Mouse (Mus musculus): Measurements from ENCODE around the gene Gli2. TPM values are rescaled to one million over a fixed set of nuclear protein-coding genes. Genes with fewer than 3 reads are reported as not detected.

The Gli2 gene
- polyA plus RNA-seq, 1 experiment from 2014 or later: 1.6 TPM

DNA sequence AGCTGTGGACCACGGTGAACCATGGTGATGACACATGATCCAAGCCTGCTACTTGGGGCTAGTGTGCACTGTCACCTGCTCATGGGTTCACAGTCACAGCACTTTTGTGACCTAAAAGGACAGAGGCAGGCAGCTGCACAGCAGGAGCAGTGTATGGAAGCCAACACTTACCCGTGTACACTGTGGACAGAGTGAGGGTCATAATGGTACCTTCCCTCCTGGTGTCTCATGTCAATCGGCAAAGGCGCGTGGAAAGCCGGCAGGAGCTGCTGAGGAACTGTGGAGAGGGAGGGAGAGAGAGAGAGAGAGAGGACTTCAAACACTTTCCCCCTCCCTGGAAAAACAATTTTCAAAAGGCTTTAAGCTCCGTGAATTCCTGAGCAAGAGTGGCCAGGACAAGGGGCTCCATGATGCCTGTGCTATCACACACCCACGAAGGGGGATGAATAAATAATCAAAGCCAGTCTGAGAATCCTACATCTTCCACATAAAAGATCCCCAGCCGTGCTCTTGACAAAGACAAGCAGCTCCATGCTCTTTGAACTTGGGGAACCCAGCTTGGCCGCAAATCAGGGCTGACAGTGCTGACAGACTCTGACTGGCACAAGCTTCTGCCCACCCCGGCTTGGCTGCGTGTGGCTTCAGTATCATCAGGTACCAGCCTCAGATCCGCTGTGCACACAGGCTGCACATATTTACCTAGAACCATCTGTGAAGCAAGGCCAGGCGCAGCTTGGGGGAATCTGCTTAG is 163.1 kb downstream of the Gli2 start:
- Histone ChIP-seq H3K4me1 (peaks cover 18% of the 10 kb centered on the region), H3K27me3 (replicated peaks) (0 out of 2 replicates have a peak, but pooled peaks cover 3% of the 10 kb centered on the region), H3K4me3 (replicated peaks) (no peak overlapping the region), H3K9ac (replicated peaks) (no peak overlapping the region), H3K9me3 (replicated peaks) (no peaks in the 10 kb centered on the region), H3K27ac (replicated peaks) (no peak overlapping the region), H3K36me3 (no peaks in the 10 kb centered on the region), H3K4me2 (no peak overlapping the region)
- ATAC-seq (ENCODE audit: low FRiP score): no peak
- 26% methylated on average over 14 of the region's 14 CpGs for WGBS

DNA sequence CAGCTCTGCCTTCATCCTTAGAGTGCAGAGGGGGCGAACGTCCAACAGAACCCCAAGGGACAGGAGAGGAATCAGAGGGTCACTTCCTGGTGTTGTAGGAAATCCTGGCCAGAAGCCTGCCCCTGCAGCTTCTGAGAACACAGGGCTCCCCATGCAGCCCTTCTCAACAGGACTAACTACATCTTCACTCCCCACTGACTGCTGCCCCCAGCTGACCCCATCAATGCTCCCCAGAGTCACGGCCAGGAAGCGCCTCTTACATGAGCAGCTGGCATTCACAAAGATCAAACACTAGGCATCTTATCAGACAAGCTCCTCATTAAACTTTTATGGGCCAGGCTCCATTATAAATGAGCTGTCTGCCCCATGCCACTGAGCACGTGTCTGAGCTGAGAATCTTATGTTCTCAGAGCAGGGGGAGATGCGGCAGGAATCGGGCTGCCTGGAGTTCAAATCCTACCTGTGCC is 172.6 kb downstream of the Gli2 start:
- ATAC-seq (ENCODE audit: low FRiP score): 0 out of 2 replicates have a peak, but pooled peaks have one; percentile 59
- H3K27me3 ChIP-seq (replicated peaks): no peaks in the 10 kb centered on the region
- H3K36me3 ChIP-seq: no peaks in the 10 kb centered on the region
- 32% methylated on average over 7 of the region's 7 CpGs for WGBS
- no peak overlapping the region for H3K4me3 ChIP-seq (replicated peaks)
- no peak overlapping the region for H3K9ac ChIP-seq (replicated peaks)
- no peak overlapping the region for H3K4me2 ChIP-seq
- no peaks in the 10 kb centered on the region for H3K9me3 ChIP-seq (replicated peaks)
- no peaks in the 10 kb centered on the region for H3K4me1 ChIP-seq
- no peak overlapping the region for H3K27ac ChIP-seq (replicated peaks)

DNA sequence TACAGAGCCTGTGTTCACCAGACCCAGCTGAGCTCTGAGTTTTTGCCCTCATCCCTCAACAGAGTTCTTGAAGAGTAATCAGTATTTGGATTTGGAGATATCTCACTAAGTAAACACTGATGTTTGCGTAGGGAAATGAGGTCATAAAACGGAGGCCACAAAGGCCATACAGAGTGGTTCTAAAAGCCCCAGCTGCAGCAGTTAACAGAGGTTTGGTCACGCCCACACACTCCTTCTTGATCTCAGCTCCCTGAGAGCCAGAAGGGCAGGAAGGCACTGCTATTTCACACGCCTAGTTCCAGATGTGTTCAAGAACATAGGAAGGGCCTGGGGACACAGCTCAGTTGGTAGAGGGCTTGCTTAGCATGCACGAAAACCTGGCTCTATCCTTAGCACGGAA is 175.1 kb downstream of the Gli2 start:
- H3K27ac ChIP-seq (replicated peaks): no peak overlapping the region
- H3K9me3 ChIP-seq (replicated peaks): no peaks in the 10 kb centered on the region
- ATAC-seq (ENCODE audit: low FRiP score): no peak
- no peaks in the 10 kb centered on the region for H3K36me3 ChIP-seq
- H3K4me1 ChIP-seq: no peaks in the 10 kb centered on the region
- H3K9ac ChIP-seq (replicated peaks): no peak overlapping the region
- 53% methylated on average over 6 of the region's 6 CpGs for WGBS
- H3K27me3 ChIP-seq (replicated peaks): no peaks in the 10 kb centered on the region
- H3K4me3 ChIP-seq (replicated peaks): no peak overlapping the region
- no peak overlapping the region for H3K4me2 ChIP-seq

DNA sequence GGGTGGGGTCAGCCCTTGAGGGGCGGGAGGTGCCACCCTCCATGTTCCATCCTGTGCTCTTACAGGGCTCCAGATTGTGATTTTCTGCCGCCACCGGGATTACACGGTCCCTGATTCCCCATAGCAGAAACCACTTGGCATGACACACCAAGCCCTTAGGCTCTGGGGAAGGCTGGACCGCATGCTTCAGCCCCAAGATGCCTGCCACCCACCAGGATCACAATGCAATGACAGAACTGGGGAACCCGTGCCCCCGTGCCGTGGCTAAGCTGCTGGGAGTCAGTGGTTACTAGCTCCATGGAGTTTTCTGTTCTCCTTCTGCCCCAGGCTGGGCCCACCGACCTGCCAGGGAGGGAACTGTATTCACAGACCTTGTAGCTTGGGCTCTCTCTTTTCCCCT is 178.2 kb downstream of the Gli2 start:
- no peak overlapping the region for H3K9ac ChIP-seq (replicated peaks)
- H3K4me3 ChIP-seq (replicated peaks): no peak overlapping the region
- H3K4me1 ChIP-seq: no peaks in the 10 kb centered on the region
- H3K27ac ChIP-seq (replicated peaks): no peak overlapping the region
- no peaks in the 10 kb centered on the region for H3K9me3 ChIP-seq (replicated peaks)
- WGBS: 77% methylated on average over 9 of the region's 9 CpGs
- H3K27me3 ChIP-seq (replicated peaks): no peaks in the 10 kb centered on the region
- no peak overlapping the region for H3K4me2 ChIP-seq
- ATAC-seq (ENCODE audit: low FRiP score): no peak
- H3K36me3 ChIP-seq: no peaks in the 10 kb centered on the region

DNA sequence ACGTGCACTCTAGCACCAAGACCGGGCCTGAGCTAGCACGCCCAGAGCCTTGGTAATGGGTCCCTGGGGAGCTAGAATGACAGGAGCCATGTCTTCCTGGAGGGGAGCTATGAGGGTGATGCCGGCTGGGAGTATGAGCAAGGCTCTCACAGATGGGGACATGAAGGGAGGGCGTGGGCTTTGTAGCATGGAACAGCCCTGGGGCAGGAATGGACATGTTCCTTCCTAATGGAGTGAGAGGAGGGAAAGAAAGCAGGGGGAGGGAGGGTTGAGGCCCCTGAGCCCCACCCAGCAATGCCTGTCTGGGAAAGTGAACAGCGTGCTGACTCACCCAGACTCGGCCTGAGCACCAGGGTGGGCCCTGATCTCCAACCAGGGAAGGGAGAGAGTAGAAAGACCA is 179.9 kb downstream of the Gli2 start:
- Histone ChIP-seq H3K9ac (replicated peaks) (no peak overlapping the region), H3K4me3 (replicated peaks) (no peak overlapping the region), H3K9me3 (replicated peaks) (no peaks in the 10 kb centered on the region), H3K4me1 (no peaks in the 10 kb centered on the region), H3K4me2 (no peak overlapping the region), H3K27me3 (replicated peaks) (no peaks in the 10 kb centered on the region), H3K27ac (replicated peaks) (no peak overlapping the region), H3K36me3 (no peaks in the 10 kb centered on the region)
- WGBS: 74% methylated on average over 7 of the region's 7 CpGs
- ATAC-seq (ENCODE audit: low FRiP score): no peak

DNA sequence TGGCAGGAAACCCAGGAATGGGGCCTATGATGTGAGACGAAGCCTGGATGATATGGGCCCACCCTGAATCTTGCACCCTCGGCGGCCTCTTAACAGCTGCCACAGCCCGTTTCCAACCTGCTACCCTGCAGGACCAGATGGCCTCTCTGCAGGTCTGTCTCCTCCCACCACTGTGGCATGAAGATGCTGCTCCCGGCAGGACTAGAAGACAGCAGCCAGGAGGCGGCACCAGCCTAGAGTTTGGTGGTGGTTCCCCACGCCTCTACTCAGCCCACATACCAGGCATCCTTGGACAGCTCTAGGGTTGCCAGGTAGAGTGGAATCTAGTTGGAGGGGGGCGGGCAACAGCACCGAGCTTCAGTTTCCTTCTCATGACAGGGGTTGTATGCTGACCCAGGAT is 188.7 kb downstream of the Gli2 start:
- Histone ChIP-seq H3K9ac (replicated peaks) (no peak overlapping the region), H3K4me2 (no peak overlapping the region), H3K4me3 (replicated peaks) (no peak overlapping the region), H3K27me3 (replicated peaks) (no peaks in the 10 kb centered on the region), H3K4me1 (no peaks in the 10 kb centered on the region), H3K36me3 (no peaks in the 10 kb centered on the region), H3K9me3 (replicated peaks) (no peaks in the 10 kb centered on the region), H3K27ac (replicated peaks) (no peak overlapping the region)
- WGBS: 73% methylated on average over 9 of the region's 9 CpGs
- ATAC-seq (ENCODE audit: low FRiP score): no peak

DNA sequence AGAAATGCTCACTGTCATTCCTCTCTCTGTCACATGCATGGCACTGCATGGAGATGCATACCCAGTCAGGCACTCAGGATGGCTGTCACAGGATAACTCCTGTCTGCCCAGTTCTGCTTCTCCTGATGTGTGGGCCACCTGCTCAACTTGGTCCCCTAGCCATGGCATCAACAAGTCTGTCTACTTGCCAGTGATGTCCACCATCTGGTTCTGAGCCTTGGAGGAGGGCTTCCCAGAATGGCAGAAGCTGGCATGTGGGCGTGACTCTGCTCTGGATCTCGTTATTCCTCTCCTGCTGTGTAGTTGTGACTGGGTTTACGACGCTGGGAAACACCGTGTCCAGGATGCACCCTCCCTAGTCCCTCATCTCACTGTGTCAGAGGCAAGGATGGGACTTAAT is 189.4 kb downstream of the Gli2 start:
- H3K4me1 ChIP-seq: no peaks in the 10 kb centered on the region
- no peak overlapping the region for H3K9ac ChIP-seq (replicated peaks)
- no peak overlapping the region for H3K4me3 ChIP-seq (replicated peaks)
- no peaks in the 10 kb centered on the region for H3K36me3 ChIP-seq
- H3K27ac ChIP-seq (replicated peaks): no peak overlapping the region
- no peak overlapping the region for H3K4me2 ChIP-seq
- no peak for ATAC-seq (ENCODE audit: low FRiP score)
- 52% methylated on average over 5 of the region's 5 CpGs for WGBS
- no peaks in the 10 kb centered on the region for H3K27me3 ChIP-seq (replicated peaks)
- H3K9me3 ChIP-seq (replicated peaks): no peaks in the 10 kb centered on the region

DNA sequence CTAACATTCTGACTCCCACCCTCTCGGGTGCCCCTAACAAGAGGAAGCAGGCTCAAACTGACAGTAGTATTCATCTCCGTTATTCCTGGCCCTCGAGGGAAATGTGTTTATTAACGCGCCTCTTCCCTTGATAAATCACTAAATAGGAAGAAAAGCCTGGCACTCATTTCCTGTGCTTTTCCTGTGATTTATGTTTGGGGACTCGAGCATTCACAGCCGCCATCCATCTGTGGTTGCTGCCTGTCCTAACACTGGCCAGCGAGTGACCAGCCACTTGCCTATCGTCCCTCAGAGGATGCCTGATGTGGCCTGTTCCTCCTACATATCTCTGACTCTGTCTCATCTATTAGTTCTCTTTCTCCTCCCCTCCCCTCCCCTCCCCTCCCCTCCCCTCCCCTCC is 195.3 kb downstream of the Gli2 start:
- Histone ChIP-seq H3K4me3 (replicated peaks) (no peak overlapping the region), H3K27me3 (replicated peaks) (no peaks in the 10 kb centered on the region), H3K36me3 (no peaks in the 10 kb centered on the region), H3K4me1 (peaks cover 5% of the 10 kb centered on the region), H3K9ac (replicated peaks) (no peak overlapping the region), H3K4me2 (no peak overlapping the region), H3K27ac (replicated peaks) (no peak overlapping the region), H3K9me3 (replicated peaks) (no peaks in the 10 kb centered on the region)
- no peak for ATAC-seq (ENCODE audit: low FRiP score)
- 34% methylated on average over 9 of the region's 9 CpGs for WGBS

DNA sequence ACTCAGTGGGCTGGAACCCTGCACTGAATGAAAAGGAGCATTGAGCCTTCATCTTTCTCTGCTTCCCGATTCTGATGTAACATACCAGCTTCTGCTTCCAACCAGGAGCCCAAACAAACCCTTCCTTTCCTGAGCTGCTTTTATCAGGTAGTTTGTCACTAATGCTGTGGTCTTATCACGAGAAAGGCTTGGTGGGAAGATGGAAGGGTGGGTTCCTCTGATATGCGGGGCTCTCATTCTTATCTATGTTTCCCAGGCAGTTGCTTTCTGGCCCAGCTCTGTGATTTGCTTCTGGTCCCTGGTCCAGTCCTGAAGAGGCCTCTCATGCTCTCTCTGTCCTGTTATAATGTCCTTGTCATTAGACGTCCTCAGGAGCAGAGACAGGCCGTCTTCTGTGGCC is 222.8 kb downstream of the Gli2 start:
- Histone ChIP-seq H3K27ac (replicated peaks) (no peak overlapping the region), H3K4me1 (peaks cover 8% of the 10 kb centered on the region), H3K27me3 (replicated peaks) (no peaks in the 10 kb centered on the region; the same call in 1 of the 2 replicates), H3K9ac (replicated peaks) (no peak overlapping the region), H3K4me2 (no peak overlapping the region), H3K36me3 (no peaks in the 10 kb centered on the region), H3K4me3 (replicated peaks) (no peak overlapping the region), H3K9me3 (replicated peaks) (no peaks in the 10 kb centered on the region)
- no peak for ATAC-seq (ENCODE audit: low FRiP score)
- WGBS: 80% methylated on average over 5 of the region's 5 CpGs

DNA sequence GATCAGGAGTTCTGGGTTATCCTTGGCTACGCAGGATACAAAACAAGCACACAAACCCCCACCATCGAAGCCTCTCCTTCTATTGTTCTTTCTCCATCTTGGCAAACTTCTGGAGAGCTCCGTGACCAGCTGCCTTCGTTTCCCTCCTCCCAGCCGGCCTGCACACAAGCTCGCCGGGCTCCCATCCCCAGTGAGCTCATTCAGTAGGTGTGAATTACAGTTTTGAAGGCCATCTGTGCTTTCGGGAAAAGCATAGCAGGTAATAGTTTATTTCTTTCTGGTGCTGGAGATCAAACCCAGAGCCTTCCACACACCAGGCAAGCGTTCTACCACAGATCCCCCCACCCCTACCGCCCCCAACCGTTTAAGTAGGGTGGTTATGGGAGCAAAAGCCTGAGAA is 226.8 kb downstream of the Gli2 start:
- H3K4me2 ChIP-seq: no peak overlapping the region
- no peak overlapping the region for H3K27ac ChIP-seq (replicated peaks)
- H3K36me3 ChIP-seq: no peaks in the 10 kb centered on the region
- no peak for ATAC-seq (ENCODE audit: low FRiP score)
- no peak overlapping the region for H3K4me3 ChIP-seq (replicated peaks)
- H3K9me3 ChIP-seq (replicated peaks): no peaks in the 10 kb centered on the region
- 73% methylated on average over 11 of the region's 11 CpGs for WGBS
- H3K9ac ChIP-seq (replicated peaks): no peak overlapping the region
- H3K4me1 ChIP-seq: peaks cover 17% of the 10 kb centered on the region
- H3K27me3 ChIP-seq (replicated peaks): no peaks in the 10 kb centered on the region; the same call in 1 of the 2 replicates

DNA sequence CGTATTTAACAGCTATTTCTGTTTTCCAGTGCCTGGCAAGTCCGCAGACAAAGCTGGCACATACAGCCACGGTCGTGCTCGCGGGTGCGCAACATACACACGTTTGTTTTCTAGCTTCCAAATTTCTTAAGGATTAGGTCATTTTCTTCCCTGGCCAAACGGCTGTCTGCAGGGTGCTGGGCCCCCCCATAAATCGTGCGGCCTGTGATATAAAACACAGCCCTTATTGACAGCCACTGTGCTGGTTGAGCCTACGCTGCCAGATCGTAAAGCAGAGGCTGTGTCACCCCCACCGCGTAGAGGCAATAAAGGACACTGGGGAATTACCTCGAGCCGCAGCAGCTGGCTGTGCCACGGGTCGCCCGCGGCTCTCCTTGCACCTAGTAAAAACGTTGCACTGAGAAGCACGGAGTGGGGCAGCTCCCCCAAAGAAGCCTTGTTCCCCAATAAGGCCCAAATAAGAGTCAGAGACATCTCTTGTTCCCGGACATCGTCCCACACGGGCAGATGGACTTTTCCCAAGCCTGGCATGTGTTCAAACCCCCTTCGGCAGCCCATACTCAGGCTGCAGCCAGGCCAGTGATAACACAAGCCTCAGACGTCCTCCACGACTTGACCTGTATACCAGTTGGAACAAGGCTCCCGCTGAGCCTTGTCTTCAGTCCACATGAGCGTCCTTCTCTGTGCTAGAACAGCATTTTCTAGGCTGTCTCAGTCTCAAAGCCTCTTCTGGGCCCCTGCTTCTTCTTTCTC is 227.8 kb downstream of the Gli2 start:
- H3K9ac ChIP-seq (replicated peaks): 0 out of 2 replicates have a peak overlapping the region, but pooled peaks have one; percentile 1
- H3K4me1 ChIP-seq: peaks cover 17% of the 10 kb centered on the region
- H3K36me3 ChIP-seq: no peaks in the 10 kb centered on the region
- H3K4me2 ChIP-seq: peak overlapping the region; percentile 49
- H3K4me3 ChIP-seq (replicated peaks): no peak overlapping the region
- peak; percentile 76 for ATAC-seq (ENCODE audit: low FRiP score)
- H3K27me3 ChIP-seq (replicated peaks): no peaks in the 10 kb centered on the region; the same call in 1 of the 2 replicates
- H3K9me3 ChIP-seq (replicated peaks): no peaks in the 10 kb centered on the region
- H3K27ac ChIP-seq (replicated peaks): no peak overlapping the region; the same call in 1 of the 2 replicates
- 11% methylated on average over 31 of the region's 31 CpGs for WGBS

DNA sequence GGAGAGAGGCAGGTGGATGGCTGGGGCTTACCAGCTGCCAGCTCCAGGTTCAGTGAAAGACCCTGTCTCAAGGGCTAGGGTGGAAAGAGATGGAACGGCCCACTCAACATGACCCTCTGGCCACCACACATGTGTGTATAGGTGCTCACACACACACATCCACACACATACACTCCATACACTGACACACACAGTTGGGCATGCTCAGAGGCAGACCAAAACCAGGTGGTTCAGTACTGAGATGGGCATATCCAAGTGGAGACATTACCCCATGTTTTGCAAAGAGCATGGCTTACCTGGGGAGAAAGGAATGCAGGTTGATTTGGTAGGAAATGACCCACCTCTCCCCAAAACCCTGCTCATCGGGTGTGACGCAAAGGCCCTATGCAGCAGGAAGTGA is 228.4 kb downstream of the Gli2 start:
- peak; percentile 69 for ATAC-seq (ENCODE audit: low FRiP score)

More for the DNA sequence above, 228.4 kb downstream of the Gli2 start:
- no peak overlapping the region for H3K4me3 ChIP-seq (replicated peaks)
- 42% methylated on average over 3 of the region's 3 CpGs for WGBS
- no peaks in the 10 kb centered on the region; the same call in 1 of the 2 replicates for H3K27me3 ChIP-seq (replicated peaks)
- H3K9ac ChIP-seq (replicated peaks): no peak overlapping the region
- no peaks in the 10 kb centered on the region for H3K9me3 ChIP-seq (replicated peaks)
- H3K4me2 ChIP-seq: peak overlapping the region; percentile 49; the same call in 1 of the 2 replicates
- peaks cover 17% of the 10 kb centered on the region for H3K4me1 ChIP-seq
- no peaks in the 10 kb centered on the region for H3K36me3 ChIP-seq
- H3K27ac ChIP-seq (replicated peaks): no peak overlapping the region; the same call in 1 of the 2 replicates
